Mouse (Mus musculus) frontal cortex, postnatal 25 days (tissue): Measurements from ENCODE around the gene Mnt.

Experiments
- DNase-seq, 2 experiments: peaks; one replicate each; pipeline ENCODE4 v3.0.0; 2022; ENCODE audit warnings: low spot score in 2 of 2

The Mnt gene

GRCm38 (mm10) chr11:74845784-74846183 is 15.1 kb downstream of the Mnt start:
- DNase-seq: no peak

GRCm38 (mm10) chr11:74847919-74848521 is 17.3 kb downstream of the Mnt start:
- peak; percentile 64 to 68 for DNase-seq

- DNase-seq: no peak
Observed at GRCm38 (mm10) chr11:74850998-74851661, 20.4 kb downstream of the Mnt start.

- DNase-seq: no peak
Observed at GRCm38 (mm10) chr11:74857756-74858155, 27.0 kb downstream of the Mnt start.

- DNase-seq: no peak
Observed at GRCm38 (mm10) chr11:74862129-74862528, 31.4 kb downstream of the Mnt start.

- DNase-seq: no peak
Observed at GRCm38 (mm10) chr11:74863471-74863870, 32.8 kb downstream of the Mnt start.

- no peak for DNase-seq
Observed at GRCm38 (mm10) chr11:74864421-74864820, 33.7 kb downstream of the Mnt start.

- DNase-seq: no peak
Observed at GRCm38 (mm10) chr11:74865252-74865651, 34.5 kb downstream of the Mnt start.

- DNase-seq: no peak
Observed at GRCm38 (mm10) chr11:74866640-74867039, 35.9 kb downstream of the Mnt start.

- DNase-seq: no peak
Observed at GRCm38 (mm10) chr11:74867181-74867580, 36.5 kb downstream of the Mnt start.

GRCm38 (mm10) chr11:74868046-74868760 is 37.5 kb downstream of the Mnt start:
- DNase-seq: no peak

GRCm38 (mm10) chr11:74869603-74870002 is 38.9 kb downstream of the Mnt start:
- no peak for DNase-seq

- DNase-seq: no peak
Observed at GRCm38 (mm10) chr11:74870544-74870943, 39.8 kb downstream of the Mnt start.

- peak; percentile 27 to 61 for DNase-seq
Observed at GRCm38 (mm10) chr11:74870991-74871622, 40.4 kb downstream of the Mnt start.

- no peak for DNase-seq
Observed at GRCm38 (mm10) chr11:74874630-74875029, 43.9 kb downstream of the Mnt start.

- DNase-seq: peak; percentile 30 to 36
Observed at GRCm38 (mm10) chr11:74876801-74877200, 46.1 kb downstream of the Mnt start.

GRCm38 (mm10) chr11:74880999-74881398 is 50.3 kb downstream of the Mnt start:
- DNase-seq: no peak

GRCm38 (mm10) chr11:74881979-74882378 is 51.3 kb downstream of the Mnt start:
- peak in 1 of 2 experiments; percentile 29 for DNase-seq

GRCm38 (mm10) chr11:74883098-74883497 is 52.4 kb downstream of the Mnt start:
- no peak for DNase-seq

- no peak for DNase-seq
Observed at GRCm38 (mm10) chr11:74894619-74895018, 63.9 kb downstream of the Mnt start.
